Mouse (Mus musculus): ENCODE measurements around the gene Smg6. TPM values are rescaled to one million over a fixed set of nuclear protein-coding genes. Genes with fewer than 3 reads are reported as not detected.

The Smg6 gene
- polyA plus RNA-seq, 1 experiment from 2014 or later = 14.6 TPM

DNA sequence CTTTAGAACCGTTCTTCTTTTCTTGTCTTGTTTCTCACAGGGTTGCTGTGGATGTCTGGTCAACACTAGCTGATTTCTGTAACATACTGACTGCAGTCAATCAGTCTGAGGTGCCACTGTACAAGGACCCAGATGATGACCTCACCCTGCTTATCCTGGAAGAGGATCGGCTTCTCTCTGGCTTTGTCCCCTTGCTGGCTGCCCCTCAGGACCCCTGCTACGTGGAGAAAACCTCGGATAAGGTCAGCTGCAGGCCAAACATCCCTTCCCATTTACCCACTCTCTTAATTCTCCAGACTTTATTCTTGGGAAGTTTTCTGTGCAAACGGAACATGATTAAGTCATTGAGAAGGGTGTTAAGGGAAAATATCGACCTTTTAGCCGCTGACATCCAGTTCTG is 128.1 kb downstream of the Smg6 start:
- Histone ChIP-seq H3K4me1 (ENCODE audit: control insufficient read depth, insufficient read depth, low read length) (no peaks in the 10 kb centered on the region), H3K4me2 (ENCODE audit: low read length) (no peak overlapping the region), H3K9ac (ENCODE audit: low read depth, low read length) (no peak overlapping the region), H3K4me3 (ENCODE audit: low read depth, low read length) (no peak overlapping the region), H3K36me3 (ENCODE audit: control insufficient read depth, insufficient read depth, low read length) (no peaks in the 10 kb centered on the region), H3K27me3 (ENCODE audit: control insufficient read depth, insufficient read depth, low read depth, low read length) (no peaks in the 10 kb centered on the region), H3K27ac (ENCODE audit: low read length) (no peak overlapping the region), H3K9me3 (replicated peaks; ENCODE audit: control insufficient read depth, low read length, poor library complexity, severe bottlenecking) (no peaks in the 10 kb centered on the region)
- WGBS = 72% methylated on average over 7 of the region's 7 CpGs
- no peak for ATAC-seq

DNA sequence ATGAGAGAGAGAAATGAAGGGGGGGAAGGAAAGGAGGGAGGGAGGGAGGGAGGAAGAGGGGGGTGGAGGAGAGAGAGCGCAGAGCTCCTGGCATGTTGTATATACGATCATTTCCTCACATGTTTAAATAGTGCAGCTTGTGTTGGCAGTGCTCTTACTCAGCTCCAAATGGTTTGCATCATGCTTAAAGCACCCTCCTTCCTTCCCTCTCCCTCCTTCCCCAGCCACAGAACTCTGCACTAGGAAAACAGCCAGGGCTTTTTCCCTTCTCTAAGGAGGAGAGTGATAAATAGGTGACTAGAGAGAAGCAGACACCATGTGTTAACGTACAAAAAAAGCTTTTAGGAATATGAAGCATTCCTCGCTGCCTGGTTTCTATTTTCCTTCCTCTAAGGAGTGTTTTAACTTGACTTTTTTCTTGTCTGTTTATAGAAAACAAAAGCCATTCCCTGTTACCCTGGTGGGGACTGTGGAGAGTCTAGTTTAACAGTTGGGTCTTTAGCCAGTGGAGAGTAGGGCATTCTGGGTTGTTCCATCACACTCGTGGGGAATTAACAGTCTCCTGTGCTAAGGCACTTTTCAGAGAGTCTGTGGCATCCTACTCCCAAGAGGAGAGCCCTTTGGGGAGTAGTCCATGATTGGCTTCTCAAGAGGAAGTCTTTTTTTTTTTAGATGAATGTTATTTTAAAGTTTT is 128.7 kb downstream of the Smg6 start:
- Histone ChIP-seq H3K4me2 (ENCODE audit: low read length) (no peak overlapping the region), H3K9ac (ENCODE audit: low read depth, low read length) (no peak overlapping the region), H3K4me1 (ENCODE audit: control insufficient read depth, insufficient read depth, low read length) (no peaks in the 10 kb centered on the region), H3K27me3 (ENCODE audit: control insufficient read depth, insufficient read depth, low read depth, low read length) (no peaks in the 10 kb centered on the region), H3K36me3 (ENCODE audit: control insufficient read depth, insufficient read depth, low read length) (no peaks in the 10 kb centered on the region), H3K4me3 (ENCODE audit: low read depth, low read length) (no peak overlapping the region), H3K27ac (ENCODE audit: low read length) (no peak overlapping the region), H3K9me3 (replicated peaks; ENCODE audit: control insufficient read depth, low read length, poor library complexity, severe bottlenecking) (no peaks in the 10 kb centered on the region)
- no peak for ATAC-seq
- WGBS = 80% methylated on average over 5 of the region's 5 CpGs

DNA sequence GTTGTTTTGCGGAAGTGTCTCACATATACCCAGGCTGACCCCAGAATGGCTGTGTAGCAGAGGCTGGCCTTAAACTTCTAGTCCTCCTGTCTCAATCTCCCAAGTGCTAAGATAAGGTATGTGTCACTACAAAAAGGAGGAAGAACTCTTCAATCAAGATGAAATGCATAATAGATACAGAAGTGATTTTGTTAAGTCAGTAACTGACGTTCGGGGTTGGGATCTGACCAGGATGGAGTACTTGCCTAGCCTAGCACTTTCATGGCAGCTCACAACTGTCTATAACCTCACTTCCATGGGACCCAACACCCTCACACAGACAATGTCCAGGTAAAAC is 129.2 kb downstream of the Smg6 start:
- Histone ChIP-seq H3K4me3 (ENCODE audit: low read depth, low read length) (no peak overlapping the region), H3K4me1 (ENCODE audit: control insufficient read depth, insufficient read depth, low read length) (no peaks in the 10 kb centered on the region), H3K4me2 (ENCODE audit: low read length) (no peak overlapping the region), H3K36me3 (ENCODE audit: control insufficient read depth, insufficient read depth, low read length) (no peaks in the 10 kb centered on the region), H3K9ac (ENCODE audit: low read depth, low read length) (no peak overlapping the region), H3K27me3 (ENCODE audit: control insufficient read depth, insufficient read depth, low read depth, low read length) (no peaks in the 10 kb centered on the region), H3K27ac (ENCODE audit: low read length) (no peak overlapping the region), H3K9me3 (replicated peaks; ENCODE audit: control insufficient read depth, low read length, poor library complexity, severe bottlenecking) (no peaks in the 10 kb centered on the region)
- WGBS = 94% methylated on average over 3 of the region's 3 CpGs
- ATAC-seq = no peak

DNA sequence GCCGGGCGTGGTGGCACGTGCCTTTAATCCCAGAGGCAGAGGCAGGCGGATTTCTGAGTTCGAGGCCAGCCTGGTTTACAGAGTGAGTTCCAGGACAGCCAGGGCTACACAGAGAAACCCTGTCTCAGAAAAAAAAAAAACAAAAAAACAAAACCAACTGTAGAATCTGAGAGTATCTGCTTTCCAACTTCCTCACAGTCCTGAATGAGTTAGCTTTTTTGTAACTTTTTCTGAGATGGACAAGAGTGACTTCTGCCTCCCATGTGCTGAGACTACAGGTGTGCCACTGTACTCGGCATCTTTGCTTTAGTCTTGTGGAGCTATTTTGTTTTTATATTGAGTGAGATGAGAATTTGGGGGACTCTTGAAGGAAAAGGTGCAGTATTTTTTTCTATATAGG is 137.0 kb downstream of the Smg6 start:
- 97% methylated on average over 6 of the region's 6 CpGs for WGBS
- no peak overlapping the region for H3K4me3 ChIP-seq (ENCODE audit: low read depth, low read length)
- no peaks in the 10 kb centered on the region for H3K4me1 ChIP-seq (ENCODE audit: control insufficient read depth, insufficient read depth, low read length)
- no peak for ATAC-seq
- H3K4me2 ChIP-seq (ENCODE audit: low read length) = no peak overlapping the region
- no peak overlapping the region for H3K27ac ChIP-seq (ENCODE audit: low read length)
- no peaks in the 10 kb centered on the region for H3K27me3 ChIP-seq (ENCODE audit: control insufficient read depth, insufficient read depth, low read depth, low read length)
- no peaks in the 10 kb centered on the region for H3K36me3 ChIP-seq (ENCODE audit: control insufficient read depth, insufficient read depth, low read length)
- no peaks in the 10 kb centered on the region for H3K9me3 ChIP-seq (replicated peaks; ENCODE audit: control insufficient read depth, low read length, poor library complexity, severe bottlenecking)
- H3K9ac ChIP-seq (ENCODE audit: low read depth, low read length) = no peak overlapping the region

DNA sequence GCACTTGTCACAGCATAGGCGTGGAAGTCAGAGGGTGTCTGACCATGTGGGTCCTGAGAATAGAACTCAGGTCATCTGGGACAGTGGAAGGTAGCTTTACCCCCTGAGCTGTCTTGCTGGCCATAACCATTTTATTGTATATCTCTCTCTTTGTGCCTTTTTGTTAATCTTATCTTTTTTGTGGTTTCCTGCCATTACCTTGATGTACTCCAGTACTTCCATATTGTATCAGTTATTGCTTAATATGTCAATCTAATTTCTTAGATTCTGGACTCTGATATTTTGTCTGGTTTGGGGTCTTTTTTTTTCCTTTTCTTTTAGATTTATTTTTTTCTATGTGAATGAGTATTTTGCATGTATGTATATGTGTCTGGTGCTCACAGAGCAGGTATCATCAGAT is 138.6 kb downstream of the Smg6 start:
- no peak for ATAC-seq
- Histone ChIP-seq H3K4me1 (ENCODE audit: control insufficient read depth, insufficient read depth, low read length) (no peaks in the 10 kb centered on the region), H3K36me3 (ENCODE audit: control insufficient read depth, insufficient read depth, low read length) (no peaks in the 10 kb centered on the region), H3K27ac (ENCODE audit: low read length) (no peak overlapping the region), H3K4me2 (ENCODE audit: low read length) (no peak overlapping the region), H3K9me3 (replicated peaks; ENCODE audit: control insufficient read depth, low read length, poor library complexity, severe bottlenecking) (no peaks in the 10 kb centered on the region), H3K9ac (ENCODE audit: low read depth, low read length) (no peak overlapping the region), H3K27me3 (ENCODE audit: control insufficient read depth, insufficient read depth, low read depth, low read length) (no peaks in the 10 kb centered on the region), H3K4me3 (ENCODE audit: low read depth, low read length) (no peak overlapping the region)
- 100% methylated on average over 1 of the region's 1 CpGs for WGBS

DNA sequence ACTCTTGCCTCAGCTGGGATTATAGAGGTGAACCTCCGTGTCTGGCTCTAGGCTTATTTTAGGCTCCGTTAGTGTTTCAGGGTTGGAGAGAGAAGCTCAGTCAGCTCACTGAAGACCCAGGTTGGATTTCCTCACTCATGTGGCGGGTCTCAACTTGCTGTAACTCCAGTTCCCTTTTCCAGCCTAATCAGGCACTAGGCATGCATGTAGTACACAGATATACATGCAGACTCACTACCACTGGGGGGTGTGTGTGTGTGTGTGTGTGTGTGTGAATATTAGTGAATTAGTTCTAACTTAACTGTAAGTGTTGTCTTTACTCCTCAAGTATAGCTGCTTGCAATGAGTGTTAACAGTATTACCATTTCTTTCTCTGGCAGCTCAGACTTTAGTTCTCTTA is 145.7 kb downstream of the Smg6 start:
- no peak overlapping the region for H3K4me2 ChIP-seq (ENCODE audit: low read length)
- no peak overlapping the region for H3K27ac ChIP-seq (ENCODE audit: low read length)
- H3K27me3 ChIP-seq (ENCODE audit: control insufficient read depth, insufficient read depth, low read depth, low read length) = no peaks in the 10 kb centered on the region
- ATAC-seq = no peak
- H3K9me3 ChIP-seq (replicated peaks; ENCODE audit: control insufficient read depth, low read length, poor library complexity, severe bottlenecking) = no peaks in the 10 kb centered on the region
- no peaks in the 10 kb centered on the region for H3K4me1 ChIP-seq (ENCODE audit: control insufficient read depth, insufficient read depth, low read length)
- H3K9ac ChIP-seq (ENCODE audit: low read depth, low read length) = no peak overlapping the region
- WGBS = 89% methylated on average over 3 of the region's 3 CpGs
- H3K4me3 ChIP-seq (ENCODE audit: low read depth, low read length) = no peak overlapping the region
- H3K36me3 ChIP-seq (ENCODE audit: control insufficient read depth, insufficient read depth, low read length) = no peaks in the 10 kb centered on the region

DNA sequence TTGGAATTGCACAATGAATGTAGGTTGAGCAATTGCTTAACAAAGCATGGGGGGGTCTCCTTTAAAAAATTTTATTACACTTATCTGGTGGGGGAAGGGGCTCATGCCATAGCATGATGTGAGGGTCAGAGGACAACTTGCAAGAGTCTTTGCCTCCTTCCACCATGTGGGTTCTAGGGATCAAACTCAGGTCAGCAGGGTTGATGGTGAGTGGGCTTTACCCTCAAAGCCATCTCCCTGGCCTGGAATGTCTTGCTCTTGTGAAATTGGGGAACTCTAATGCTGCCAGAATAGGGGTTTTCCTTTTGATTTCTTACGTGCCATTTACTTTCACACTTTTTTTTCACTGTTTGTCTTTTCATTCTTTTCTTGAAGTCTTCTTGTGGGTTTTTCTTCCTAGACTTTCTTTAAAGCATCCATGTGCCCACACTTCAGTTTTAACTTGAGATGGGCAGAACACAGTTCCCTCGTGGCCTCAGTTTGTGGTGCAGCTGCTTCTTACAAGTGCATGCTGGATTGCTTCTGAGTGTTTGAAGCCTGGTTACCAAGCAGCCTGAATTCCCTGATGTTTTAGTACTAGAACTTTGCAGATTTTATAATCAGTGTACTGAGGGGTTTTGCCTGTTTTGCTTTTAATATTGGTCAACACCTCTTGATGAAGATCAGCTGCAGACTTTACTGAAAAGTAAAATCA is 147.5 kb downstream of the Smg6 start:
- Histone ChIP-seq H3K4me2 (ENCODE audit: low read length) (no peak overlapping the region), H3K27ac (ENCODE audit: low read length) (no peak overlapping the region), H3K9ac (ENCODE audit: low read depth, low read length) (no peak overlapping the region), H3K4me3 (ENCODE audit: low read depth, low read length) (no peak overlapping the region), H3K9me3 (replicated peaks; ENCODE audit: control insufficient read depth, low read length, poor library complexity, severe bottlenecking) (no peaks in the 10 kb centered on the region), H3K27me3 (ENCODE audit: control insufficient read depth, insufficient read depth, low read depth, low read length) (no peaks in the 10 kb centered on the region), H3K36me3 (ENCODE audit: control insufficient read depth, insufficient read depth, low read length) (no peaks in the 10 kb centered on the region), H3K4me1 (ENCODE audit: control insufficient read depth, insufficient read depth, low read length) (no peaks in the 10 kb centered on the region)
- WGBS = 71% methylated on average over 2 of the region's 2 CpGs
- no peak for ATAC-seq

DNA sequence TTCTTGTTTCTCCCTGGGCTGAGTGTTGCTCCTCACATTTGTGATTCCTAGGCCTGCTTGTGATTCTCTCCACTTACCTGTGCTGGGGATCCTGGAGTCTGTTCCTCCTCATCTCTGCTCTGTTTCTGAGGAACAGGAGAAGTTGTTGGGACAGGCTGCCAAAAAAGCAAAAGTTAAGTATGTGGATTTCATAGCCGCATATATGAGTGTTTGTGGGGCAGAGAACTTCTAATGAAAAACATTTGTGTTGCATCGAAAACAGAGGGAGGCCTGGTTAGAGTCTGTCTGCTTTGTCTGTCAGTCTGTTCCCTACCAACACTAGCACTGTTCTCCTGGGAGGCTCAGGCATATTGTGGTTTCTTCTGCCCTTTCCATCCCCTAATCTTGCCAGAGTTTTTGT is 148.1 kb downstream of the Smg6 start:
- Histone ChIP-seq H3K9me3 (replicated peaks; ENCODE audit: control insufficient read depth, low read length, poor library complexity, severe bottlenecking) (no peaks in the 10 kb centered on the region), H3K36me3 (ENCODE audit: control insufficient read depth, insufficient read depth, low read length) (no peaks in the 10 kb centered on the region), H3K4me2 (ENCODE audit: low read length) (no peak overlapping the region), H3K4me3 (ENCODE audit: low read depth, low read length) (no peak overlapping the region), H3K27me3 (ENCODE audit: control insufficient read depth, insufficient read depth, low read depth, low read length) (no peaks in the 10 kb centered on the region), H3K9ac (ENCODE audit: low read depth, low read length) (no peak overlapping the region), H3K4me1 (ENCODE audit: control insufficient read depth, insufficient read depth, low read length) (no peaks in the 10 kb centered on the region), H3K27ac (ENCODE audit: low read length) (no peak overlapping the region)
- WGBS = 88% methylated on average over 2 of the region's 2 CpGs
- ATAC-seq = no peak

DNA sequence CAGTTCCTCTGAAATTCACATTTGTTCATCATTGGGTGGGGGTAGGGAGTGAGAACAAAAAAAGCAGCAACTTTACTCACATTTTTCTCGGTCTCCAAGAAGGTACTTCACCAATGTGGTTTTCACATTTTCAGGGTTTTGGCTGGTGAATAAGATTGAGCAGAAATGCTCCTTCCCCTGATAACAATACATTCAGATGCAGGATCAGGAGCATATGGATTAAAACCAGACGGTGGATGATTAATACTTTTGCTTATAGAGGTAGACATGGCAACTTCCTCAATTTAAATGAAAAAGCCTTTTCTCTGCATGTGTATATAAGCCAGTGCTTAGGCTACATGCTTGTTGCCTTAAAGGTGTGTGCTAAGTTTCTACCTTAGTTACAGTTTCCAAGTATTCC is 148.9 kb downstream of the Smg6 start:
- no peak overlapping the region for H3K9ac ChIP-seq (ENCODE audit: low read depth, low read length)
- ATAC-seq = no peak
- no peaks in the 10 kb centered on the region for H3K27me3 ChIP-seq (ENCODE audit: control insufficient read depth, insufficient read depth, low read depth, low read length)
- no peak overlapping the region for H3K27ac ChIP-seq (ENCODE audit: low read length)
- H3K36me3 ChIP-seq (ENCODE audit: control insufficient read depth, insufficient read depth, low read length) = no peaks in the 10 kb centered on the region
- 62% methylated on average over 2 of the region's 2 CpGs for WGBS
- no peak overlapping the region for H3K4me2 ChIP-seq (ENCODE audit: low read length)
- no peaks in the 10 kb centered on the region for H3K9me3 ChIP-seq (replicated peaks; ENCODE audit: control insufficient read depth, low read length, poor library complexity, severe bottlenecking)
- H3K4me3 ChIP-seq (ENCODE audit: low read depth, low read length) = no peak overlapping the region
- no peaks in the 10 kb centered on the region for H3K4me1 ChIP-seq (ENCODE audit: control insufficient read depth, insufficient read depth, low read length)

Measured in midbrain, embryonic 16.5 days (tissue).